Mouse (Mus musculus) C2C12 (cell line): ENCODE measurements around the gene Slc7a1.

Experiments used
- CEBPB ChIP-seq: IDR thresholded peaks from one replicate; pipeline ENCODE4 v1.6.1; 2011; ENCODE audit warnings: low read depth, mild to moderate bottlenecking, control low read depth, moderate library complexity
- CTCF ChIP-seq: IDR thresholded peaks from one replicate; pipeline ENCODE4 v1.5.1; 2011; ENCODE audit not compliant: control insufficient read depth, insufficient read depth, insufficient read length
- MAX ChIP-seq: IDR thresholded peaks from one replicate; pipeline ENCODE4 v1.6.1; 2011; ENCODE audit warnings: mild to moderate bottlenecking, control low read depth
- MYOD1 ChIP-seq: IDR thresholded peaks from one replicate; pipeline ENCODE4 v1.6.1; 2011; ENCODE audit warnings: low read depth; ENCODE audit not compliant: control insufficient read depth, insufficient read length
- MYOG ChIP-seq: IDR thresholded peaks from one replicate; pipeline ENCODE4 v1.6.1; 2011; ENCODE audit not compliant: control insufficient read depth, insufficient read length; ENCODE audit errors: extremely low read depth
- USF1 ChIP-seq: IDR thresholded peaks from one replicate; pipeline ENCODE4 v1.6.1; 2011; ENCODE audit warnings: low read depth, mild to moderate bottlenecking, control low read depth, moderate library complexity

GRCm38 (mm10) chr5:148373092-148373685, 26.5 kb downstream of the Slc7a1 start:
- no peak for TF ChIP-seq CTCF
- TF ChIP-seq MAX: no peak
- no peak for TF ChIP-seq MYOD1
- TF ChIP-seq USF1: no peak
- no peak for TF ChIP-seq CEBPB
- no peak for TF ChIP-seq MYOG
